Mouse (Mus musculus): ENCODE data around the gene Sparcl1. TPM values are rescaled to one million over a fixed set of nuclear protein-coding genes. Genes with fewer than 3 reads are reported as not detected.

The Sparcl1 gene
- polyA plus RNA-seq (2012; rRNA removed) = 282 and 331 TPM in 2 replicates

DNA sequence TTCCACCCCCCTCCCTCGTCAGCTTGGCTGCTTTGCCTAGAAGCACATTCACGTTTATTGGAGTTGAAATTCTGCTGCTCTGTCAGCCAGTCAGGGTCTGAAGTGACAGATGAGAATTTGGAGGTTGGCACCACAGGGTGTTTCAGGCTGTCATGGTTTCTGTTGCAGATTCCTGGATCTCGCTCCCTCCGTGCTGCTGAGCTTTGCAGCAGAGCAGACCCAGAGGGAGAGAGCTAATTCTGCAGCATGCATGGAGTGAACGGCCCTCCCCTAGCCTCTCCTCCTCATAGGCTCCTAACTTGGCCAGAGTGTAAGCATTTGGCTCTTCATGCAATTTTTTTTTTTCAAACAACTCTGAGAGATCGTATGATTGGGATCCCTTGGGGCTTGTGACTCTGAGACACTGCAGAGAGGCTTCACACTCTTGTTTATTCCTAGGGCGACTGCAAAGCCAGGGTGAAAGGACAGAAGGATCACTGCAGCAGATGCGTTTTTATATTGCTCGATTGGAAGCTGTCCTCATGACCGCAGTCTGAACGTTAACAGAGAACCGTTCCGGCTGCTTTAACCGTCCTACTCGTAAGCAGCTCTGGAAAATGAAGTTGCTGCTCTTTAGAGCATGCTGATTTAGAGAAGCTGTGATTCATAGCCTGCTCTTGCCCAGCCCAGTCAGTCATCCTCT is at the start of gene Sparcl1:
Sparcl1 (minus strand) TSS at position 243 of the 682 bp plus-strand sequence.

GRCm38 (mm10) chr5:104077508-104077907 is 36.0 kb downstream of the Sparcl1 start, which contains the start of gene Gm17660:
TSS of gene Gm17660 (minus strand) at chr5:104077608.

DNA sequence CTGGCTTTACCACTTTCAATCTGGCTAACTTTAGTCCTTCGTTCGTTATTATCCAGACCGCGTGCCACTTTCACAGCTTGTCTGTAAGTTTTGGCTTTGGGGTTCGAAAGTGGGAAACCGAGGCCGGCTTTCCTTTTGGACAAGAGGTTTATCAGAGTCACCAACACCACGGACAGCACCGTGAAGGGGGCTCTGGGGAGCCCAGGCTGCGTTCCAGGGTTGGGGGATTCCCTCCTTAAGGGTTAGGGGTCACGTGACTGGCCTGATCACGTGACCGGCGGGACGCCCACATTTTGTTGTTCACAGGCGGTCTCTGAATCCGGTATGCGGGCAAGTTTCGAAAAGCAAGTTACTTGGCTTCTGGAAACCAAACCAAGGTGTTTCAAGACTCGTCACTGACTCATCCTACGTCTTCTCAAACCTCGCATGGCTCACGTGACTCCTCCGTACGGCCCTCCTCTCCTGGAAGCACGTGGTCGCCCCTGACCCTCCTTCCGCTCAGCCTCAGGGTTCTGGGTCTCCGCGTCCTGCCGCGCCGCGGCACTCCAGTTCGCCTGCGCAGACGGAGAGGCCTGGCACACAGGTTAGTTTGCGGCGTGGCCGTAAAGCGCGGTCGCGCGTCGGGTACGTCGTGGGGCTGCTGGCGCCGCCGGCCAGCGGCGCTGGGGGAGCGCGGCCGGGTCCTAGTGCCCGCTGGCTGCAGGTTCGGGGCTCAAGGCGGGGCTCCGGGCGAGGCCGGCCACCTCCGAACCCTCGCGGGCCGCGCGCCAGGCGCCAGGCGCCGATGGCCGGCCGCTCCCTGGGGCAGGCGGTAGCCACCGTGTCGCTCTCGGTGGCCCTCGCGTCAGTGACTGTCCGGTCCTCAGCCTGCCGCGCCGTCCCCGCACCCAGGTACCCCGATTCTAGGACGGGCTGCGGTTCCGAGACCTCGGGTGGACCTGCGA is 67.0 kb downstream of the Sparcl1 start, which contains the start of gene Nudt9:
Nudt9 (plus strand) TSS at position 51 of the 944 bp plus-strand sequence.

Other genes with a start within 250 kb of the Sparcl1 start
- gene Klhl8, start 202.5 kb downstream of the Sparcl1 start, polyA plus RNA-seq (2012; rRNA removed) = 46.2 and 47.2 TPM in 2 replicates
- 0.04 TPM in 1 of 2 replicates, not detected in the other for gene Hsd17b13, start 136.3 kb downstream of the Sparcl1 start, polyA plus RNA-seq (2012; rRNA removed)
- 16.9 and 18.0 TPM in 2 replicates for gene Hsd17b11, start 91.8 kb downstream of the Sparcl1 start, polyA plus RNA-seq (2012; rRNA removed)
- gene Nudt9, start 67.4 kb downstream of the Sparcl1 start, polyA plus RNA-seq (2012; rRNA removed) = 55.7 and 56.2 TPM in 2 replicates
- gene Gm17660, start 36.1 kb downstream of the Sparcl1 start, polyA plus RNA-seq (2012; rRNA removed) = 0.19 TPM in 1 of 2 replicates, not detected in the other
- 0.03 TPM in 1 of 2 replicates, not detected in the other for gene Dspp, start 57.0 kb upstream of the Sparcl1 start, polyA plus RNA-seq (2012; rRNA removed)
- gene Dmp1, start 88.9 kb upstream of the Sparcl1 start, polyA plus RNA-seq (2012; rRNA removed) = 0.09 and 2.5 TPM in 2 replicates
- gene Ibsp, start 185.4 kb upstream of the Sparcl1 start, polyA plus RNA-seq (2012; rRNA removed) = 0.58 and 35.9 TPM in 2 replicates
- 0.09 TPM in 1 of 2 replicates, not detected in the other for gene Mepe, start 211.6 kb upstream of the Sparcl1 start, polyA plus RNA-seq (2012; rRNA removed)